Mouse (Mus musculus): Measurements from ENCODE around the gene Gm45837.
A peak's percentile ranks its signal among the peaks of the same experiment; 100 is the strongest.

Gm45837 gene

DNA sequence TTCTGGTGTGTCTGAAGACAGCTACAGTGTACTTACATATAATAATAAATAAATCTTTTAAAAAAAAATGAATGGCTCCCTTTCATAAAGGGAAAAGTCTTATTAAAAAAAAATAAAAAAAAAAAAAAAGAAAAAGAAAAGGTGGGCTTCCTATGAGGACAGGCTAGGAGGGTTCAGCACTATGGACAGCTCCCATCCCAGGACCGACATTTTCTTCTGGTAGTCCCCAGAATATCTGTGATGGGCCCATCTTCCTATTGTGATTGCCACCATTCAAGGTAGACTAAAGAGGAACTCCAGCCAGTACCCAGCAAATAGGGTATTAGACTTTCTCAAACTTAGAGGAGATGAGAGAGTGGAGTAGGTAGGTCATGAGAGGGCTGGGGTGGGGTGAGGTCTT lies 27.2 kb downstream of the Gm45837 start:
- DNase-seq (ENCODE audit: low read depth), result peak; percentile 58

DNA sequence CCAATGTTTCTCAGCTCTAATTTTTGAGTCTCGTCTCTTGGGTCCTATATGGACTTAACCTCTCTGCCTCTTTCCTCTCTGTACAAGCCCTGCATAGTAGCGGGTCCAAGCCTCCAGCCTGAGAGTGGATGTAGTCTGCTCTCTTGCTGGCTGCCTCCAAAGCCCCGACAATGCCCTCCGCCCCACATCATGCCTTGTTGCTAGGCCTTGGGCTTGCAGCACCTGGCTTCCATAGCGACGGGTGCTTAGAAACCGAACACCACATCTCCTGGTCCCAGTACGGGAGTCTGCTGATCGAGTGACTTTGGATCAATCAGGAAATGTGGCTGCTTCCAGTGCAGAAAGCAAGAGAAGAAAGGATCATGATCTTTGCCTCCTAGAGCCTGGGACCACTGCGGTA lies 32.4 kb downstream of the Gm45837 start:
- no peak for DNase-seq (ENCODE audit: low read depth)

DNA sequence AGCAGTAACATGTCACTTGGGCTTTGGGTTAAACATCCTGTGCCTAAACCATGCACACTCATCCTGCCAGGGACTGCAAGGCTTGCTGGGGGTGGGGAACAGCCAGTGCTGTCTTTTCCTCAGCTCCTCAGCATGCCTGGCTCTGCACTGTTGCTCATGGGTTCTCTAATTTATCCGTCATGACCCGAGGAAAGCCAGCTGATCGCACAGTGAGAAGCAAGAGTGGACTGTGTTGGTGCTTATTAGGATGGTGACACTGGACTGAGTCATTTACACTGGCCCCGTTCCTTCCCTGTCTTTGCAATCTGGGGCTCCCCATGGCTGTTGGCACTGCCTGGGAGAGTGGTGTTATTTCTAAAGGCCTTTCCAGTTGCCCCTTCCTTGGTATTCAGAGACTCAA lies 33.5 kb downstream of the Gm45837 start:
- no peak for DNase-seq (ENCODE audit: low read depth)

DNA sequence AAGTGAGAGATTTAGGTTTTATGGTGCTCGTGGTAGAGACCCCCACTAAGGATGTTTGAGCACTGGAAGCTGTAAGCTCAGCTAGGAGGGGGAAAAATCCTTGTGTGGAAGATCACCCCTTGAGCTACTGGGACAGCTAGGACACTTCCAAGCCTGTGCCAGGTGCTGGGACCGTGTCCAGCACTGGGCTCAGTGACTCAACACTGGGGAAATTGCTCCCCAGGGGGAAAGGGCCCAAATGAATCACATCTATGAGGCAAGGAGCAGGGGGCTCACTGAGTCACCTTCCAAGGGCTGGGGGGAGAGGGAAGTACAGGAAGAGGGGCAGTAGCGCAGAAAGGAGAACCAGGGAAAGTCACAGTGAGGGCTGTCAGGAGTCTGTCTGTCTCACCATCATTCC lies 39.2 kb downstream of the Gm45837 start:
- DNase-seq (ENCODE audit: low read depth), result peak; percentile 32

DNA sequence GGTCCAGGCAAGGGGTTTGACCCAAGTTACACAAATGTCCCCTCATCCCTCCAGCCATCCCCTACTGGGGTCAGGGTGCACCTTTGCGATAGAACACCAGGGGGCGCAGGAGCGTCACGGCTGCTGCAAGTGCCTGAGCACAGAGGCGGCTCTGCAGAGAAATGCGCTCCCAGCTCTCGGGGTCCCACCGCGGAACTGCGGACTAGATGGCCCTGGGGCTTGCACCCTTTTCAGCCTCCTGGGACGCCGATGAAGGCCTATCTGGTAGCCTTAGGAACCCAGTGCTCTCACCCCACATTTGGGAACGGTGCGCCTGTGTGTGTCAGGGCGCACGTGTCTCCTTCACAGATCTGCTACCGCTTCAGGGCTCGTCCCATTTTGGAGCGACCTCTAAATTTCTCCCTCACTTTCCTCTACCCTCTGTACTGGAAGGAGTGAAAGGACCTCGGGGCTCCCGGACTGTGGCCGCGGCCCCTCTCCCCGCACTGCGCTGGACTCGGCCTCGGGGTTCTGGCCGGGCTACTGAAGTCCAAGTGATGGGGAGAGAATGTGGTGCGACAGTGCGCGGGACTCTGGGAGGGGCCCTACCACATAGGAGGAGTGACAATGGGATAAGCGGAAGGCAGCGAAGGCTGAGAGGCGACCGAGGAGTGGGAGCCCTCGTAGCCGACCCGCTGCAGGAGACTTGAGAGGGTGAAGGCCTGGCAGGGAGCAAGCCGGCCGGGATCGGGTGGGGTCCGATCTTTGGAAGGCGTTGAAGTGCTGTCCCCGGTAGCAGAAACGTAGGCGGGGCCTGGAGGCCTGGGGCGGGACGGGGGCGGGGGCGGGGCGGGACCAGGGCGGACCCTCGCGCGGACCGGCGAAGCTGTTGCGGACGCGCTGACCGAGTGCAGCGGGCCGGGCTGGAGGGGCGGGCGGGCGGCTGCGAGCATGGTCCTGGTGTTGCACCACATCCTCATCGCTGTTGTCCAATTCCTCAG lies 40.0 kb downstream of the Gm45837 start:
- peak; percentile 79 for DNase-seq (ENCODE audit: low read depth)

DNA sequence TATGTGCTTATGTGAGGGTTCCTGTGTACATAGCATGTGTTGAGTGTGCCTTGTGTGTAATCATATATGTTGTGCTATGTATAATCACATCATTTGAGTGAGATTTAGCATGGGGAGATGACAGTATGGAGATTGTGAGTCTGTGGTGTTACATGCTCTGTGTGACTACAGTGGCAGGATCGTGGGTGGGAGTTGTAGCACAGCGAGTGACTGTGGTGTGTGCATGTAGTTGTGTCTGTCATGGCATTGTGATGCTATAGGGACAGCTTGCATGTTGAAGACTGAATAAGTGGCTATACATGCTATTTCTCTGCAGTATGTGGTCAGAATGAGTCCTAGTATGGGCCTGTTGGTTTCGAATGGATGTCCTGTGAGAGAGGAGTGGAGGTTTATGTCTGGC lies 42.0 kb downstream of the Gm45837 start:
- DNase-seq (ENCODE audit: low read depth), result no peak

DNA sequence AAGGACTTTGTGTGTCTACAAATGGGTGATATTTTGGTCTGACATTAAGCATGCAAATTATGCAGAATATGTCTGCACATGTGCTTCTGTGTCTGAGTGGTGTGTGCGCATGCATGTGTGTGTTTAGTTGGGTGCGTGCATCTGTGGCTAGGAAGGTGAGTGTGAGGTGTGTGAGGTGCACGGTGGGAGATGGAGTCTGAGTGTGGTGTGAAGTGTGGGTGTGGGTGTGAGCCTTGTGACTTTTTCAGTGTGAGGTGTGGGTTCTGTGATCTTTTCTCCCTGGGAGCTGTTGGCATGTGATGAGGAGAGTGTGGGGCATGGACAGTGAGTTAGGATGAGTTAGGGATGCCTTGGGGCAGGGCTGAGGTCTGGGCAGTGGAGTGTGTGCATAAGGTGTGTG lies 42.6 kb downstream of the Gm45837 start:
- no peak for DNase-seq (ENCODE audit: low read depth)

DNA sequence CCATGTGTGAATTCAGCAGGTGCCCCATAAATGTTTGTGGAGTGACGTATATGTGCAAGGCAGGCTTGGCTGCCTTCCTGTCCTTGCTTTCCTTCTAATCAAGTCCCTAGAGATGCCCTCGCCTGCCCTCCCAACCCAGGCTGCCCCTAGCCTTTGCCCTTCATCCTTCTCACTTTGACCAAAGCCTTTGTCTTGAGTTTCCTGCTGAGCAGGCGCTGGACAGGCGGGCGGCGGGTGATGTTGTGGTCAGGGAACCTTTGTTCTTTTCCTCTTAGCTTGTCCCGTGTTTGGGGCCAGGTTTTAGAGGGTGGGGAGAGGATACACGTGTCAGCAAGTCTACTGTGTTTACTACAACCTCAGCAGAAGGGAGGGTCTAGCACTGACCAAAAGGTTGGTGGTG lies 43.0 kb downstream of the Gm45837 start:
- no peak for DNase-seq (ENCODE audit: low read depth)

DNA sequence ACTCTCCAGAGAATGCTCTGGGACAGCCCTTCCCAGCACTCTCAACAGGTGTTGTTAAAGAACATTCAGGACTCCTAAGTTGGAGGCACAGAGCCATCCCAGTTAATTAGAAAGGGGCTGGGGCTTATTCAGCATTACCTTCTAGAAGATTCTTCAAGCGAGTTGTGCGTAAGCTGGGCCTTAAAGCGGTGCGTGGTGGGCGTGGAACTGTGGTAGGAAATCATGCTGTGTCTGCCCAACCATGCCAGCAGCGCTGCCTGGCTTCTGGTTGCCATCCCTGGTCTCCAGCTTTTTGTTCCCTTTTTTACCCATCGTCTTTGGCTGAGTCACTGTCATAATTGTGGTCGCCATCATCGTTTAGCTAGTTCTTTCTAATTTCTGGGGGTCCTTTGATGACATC lies 43.8 kb downstream of the Gm45837 start:
- DNase-seq (ENCODE audit: low read depth), result no peak

DNA sequence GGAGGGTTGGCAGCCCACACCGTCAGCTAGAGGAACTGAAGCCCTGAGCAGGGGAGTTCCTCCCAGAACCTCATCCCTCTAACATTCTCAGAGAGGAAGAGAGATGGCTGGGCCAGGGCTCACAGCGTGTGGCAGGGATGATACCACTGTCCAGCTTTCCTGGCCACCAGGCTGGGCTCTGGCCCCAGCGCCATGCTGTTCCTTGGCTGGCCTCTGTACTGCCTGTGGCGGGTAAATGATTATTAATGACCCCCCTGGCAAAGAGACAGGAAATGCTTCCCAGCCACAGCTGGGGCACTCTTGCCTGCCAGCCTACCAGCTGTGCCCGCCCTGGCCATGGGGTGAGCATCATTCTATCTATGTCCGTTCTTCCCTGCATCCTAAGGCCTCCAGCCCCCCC lies 44.5 kb downstream of the Gm45837 start:
- no peak for DNase-seq (ENCODE audit: low read depth)

DNA sequence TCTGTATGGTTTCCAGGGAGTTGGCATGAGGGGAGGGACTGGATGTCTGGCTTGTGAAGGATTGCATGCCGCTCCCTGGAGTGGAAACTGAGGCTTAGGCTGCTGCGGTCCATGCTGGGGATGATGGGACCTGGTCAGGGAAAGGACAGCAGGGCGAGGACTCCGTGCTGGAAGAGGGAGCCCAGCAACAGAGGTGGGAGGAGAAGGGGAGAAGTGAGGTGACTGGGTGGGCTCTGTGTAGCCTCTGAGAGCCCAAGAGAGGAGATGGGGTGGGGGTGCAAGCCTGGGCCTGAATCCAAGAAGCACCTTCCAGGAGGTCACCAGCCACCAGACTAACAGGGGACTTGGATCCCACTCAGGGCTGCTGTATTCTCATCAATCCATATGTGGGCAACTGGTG lies 45.6 kb downstream of the Gm45837 start:
- DNase-seq (ENCODE audit: low read depth), result no peak

DNA sequence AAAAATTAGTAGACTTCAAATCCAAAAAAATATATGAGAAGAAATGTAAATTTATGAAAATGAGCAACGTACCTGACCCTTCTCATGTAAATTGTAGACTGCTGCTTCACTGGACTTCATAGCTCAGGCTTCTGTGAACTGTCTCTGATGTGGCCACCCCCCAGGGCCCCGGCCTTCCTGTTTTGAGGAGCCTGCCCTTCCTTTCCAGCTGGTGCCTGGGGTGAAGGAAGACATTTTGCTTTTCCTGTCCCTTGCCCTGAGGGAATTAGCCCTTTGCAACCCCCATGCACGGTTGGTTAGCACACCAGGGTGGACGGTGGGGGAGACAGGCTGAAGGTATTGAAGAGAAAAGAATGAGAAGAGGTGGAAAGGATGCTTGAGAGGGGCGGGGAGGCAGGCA lies 46.1 kb downstream of the Gm45837 start:
- DNase-seq (ENCODE audit: low read depth), result no peak

DNA sequence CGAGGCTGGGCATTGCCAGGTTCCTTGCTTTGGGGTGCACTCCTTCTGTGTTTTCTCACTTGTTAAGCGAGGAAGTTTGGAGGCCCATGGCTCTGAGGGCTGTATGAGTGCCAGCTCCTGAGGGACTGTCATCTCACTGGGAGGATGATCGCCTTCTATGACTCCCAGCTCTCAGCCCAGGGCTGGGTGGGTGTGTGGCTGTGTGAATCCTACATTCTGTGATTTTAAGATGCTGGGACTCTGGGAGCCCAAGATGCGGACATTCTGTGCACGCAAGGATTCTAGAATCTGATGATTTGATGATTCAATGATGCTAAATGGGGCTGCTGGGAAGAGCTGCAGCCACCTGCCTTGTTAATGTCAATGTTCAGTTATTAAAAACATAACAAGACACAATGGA lies 46.6 kb downstream of the Gm45837 start:
- DNase-seq (ENCODE audit: low read depth), result no peak

DNA sequence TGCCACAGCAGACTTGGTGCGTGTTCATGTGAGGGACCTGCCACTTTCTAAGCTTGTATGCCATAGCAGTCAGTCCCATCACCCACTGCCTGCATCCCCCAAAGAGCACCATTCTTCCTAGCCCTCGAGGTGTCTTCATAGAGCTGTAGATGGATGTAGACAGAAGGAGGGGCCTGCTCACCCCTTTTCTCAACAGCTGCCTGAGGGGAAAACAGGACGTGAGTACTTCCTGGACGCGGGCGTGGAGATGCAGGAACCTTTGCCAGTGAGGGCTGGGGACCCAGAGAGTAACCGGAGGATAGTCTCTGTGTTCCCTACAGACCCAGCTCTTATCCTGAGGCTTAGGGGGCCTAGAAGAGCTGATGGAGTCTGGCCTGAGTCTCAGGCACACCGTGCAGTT lies 47.1 kb downstream of the Gm45837 start:
- no peak for DNase-seq (ENCODE audit: low read depth)

DNA sequence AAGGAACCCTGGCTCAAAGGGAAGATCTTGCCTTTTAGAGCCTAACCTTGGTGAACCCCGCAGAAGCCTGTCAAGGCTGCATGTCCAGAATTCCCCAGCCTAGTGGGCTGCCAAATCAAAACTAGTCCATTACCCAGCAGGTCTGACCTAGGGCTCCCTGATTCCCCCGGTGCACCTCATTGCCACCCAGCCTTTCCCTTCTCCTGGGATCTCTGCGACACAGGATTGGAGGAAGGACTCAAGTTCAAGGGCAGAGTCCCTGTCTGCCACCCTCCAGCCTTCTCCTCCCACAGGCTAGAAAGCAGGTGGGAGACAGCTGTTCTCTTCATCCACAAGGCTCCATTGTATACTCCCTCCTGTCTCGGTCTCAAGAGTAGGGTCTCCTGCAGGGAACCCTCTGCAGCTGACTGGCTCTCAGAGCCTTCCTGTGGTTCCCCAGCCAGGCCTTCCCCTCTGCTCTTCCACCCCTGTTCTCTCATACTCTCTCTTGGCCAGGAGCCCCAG lies 47.6 kb downstream of the Gm45837 start:
- DNase-seq (ENCODE audit: low read depth), result no peak

DNA sequence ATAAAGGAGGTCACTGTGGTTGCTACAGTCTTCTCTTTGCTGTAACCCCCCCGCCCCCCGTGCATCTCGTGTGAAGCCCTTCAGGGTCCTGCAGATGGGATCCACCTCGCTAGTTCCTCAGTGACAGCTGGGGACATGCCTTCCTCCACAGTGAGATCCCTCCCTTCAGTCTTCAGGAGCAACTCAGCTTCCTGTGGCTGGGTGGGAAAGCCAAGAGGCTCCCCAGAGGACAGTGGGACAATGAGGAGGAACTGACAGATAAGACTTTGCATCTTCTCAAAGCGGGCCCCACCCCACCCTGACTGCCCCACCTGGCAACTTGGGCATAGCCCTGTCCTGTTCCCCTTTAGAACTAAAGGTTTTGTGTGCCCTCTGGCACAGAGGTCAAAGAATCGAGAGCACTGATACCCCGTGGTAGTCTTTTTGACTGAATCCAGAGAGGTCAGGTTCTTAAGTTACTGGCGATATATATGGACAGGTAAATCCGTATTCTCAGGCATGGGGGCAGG lies 48.7 kb downstream of the Gm45837 start:
- no peak for DNase-seq (ENCODE audit: low read depth)

DNA sequence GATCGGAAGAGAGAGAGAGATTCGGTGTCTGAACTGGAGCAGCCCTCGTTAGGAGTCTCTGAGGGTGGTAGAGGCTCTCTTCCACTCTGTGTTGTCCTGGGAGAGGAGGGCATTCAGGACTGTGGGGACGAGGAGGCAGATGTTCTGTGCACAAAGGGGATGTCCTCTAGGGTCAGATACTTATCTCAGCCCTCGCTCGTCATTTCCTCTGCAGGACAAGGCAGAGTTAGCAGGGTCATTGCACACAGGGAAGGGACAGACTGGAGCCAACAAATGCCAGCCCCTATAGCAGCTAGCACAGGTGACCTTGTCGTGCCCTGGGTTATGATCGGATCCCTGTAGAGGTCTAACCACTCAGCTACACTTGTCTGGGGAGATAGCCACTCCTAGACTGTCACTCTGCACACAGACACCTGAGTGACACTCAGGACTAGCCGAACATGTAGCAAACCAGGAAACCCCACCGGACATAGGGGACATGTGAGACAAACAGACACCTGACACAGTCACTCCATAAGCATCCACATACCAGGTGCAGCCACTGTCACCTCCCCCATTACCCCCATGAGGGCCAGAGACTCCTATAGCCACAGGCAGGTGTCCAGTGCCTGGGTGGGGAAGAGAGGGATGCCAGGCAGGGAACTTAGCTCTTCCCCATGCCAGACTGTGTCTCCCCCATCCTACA lies 49.4 kb downstream of the Gm45837 start:
- DNase-seq (ENCODE audit: low read depth), result no peak

DNA sequence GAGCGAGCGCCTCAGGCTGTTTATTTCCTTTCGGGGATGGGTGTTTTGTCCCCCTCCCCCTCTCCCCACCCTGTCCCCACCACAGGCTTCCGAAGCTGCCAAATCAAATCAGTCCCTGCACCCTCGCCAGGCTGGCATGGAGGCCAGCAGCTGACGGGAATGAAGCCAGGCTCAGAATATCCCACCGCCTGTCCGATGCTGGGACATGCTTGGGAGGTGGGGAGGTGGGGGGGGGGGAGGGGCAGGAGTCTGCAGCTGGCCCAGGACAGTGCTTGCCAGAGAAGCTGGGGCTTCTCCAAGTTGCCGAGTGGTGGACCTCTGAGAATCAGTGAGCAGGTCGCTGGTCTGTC lies 49.9 kb downstream of the Gm45837 start:
- no peak for DNase-seq (ENCODE audit: low read depth)

DNA sequence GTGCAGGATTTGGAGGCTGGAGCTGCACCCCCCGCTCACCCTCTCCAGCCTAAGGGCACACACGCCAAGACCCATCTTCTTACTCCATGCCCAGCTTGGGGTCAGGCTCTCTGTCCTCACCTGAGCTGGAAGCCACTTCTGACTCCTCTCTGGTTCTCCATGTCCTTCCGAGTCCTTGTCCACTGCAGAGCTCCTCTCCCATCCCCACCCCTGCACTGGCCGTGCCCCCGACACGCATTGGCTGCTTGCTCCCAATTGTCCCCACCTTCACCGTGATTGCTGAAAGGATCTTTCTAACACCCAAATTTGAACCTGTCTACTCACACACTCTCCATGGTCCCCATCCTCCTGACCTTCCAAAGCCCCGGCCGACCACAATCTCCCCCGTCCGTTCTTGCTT lies 50.9 kb downstream of the Gm45837 start:
- DNase-seq (ENCODE audit: low read depth), result no peak

DNA sequence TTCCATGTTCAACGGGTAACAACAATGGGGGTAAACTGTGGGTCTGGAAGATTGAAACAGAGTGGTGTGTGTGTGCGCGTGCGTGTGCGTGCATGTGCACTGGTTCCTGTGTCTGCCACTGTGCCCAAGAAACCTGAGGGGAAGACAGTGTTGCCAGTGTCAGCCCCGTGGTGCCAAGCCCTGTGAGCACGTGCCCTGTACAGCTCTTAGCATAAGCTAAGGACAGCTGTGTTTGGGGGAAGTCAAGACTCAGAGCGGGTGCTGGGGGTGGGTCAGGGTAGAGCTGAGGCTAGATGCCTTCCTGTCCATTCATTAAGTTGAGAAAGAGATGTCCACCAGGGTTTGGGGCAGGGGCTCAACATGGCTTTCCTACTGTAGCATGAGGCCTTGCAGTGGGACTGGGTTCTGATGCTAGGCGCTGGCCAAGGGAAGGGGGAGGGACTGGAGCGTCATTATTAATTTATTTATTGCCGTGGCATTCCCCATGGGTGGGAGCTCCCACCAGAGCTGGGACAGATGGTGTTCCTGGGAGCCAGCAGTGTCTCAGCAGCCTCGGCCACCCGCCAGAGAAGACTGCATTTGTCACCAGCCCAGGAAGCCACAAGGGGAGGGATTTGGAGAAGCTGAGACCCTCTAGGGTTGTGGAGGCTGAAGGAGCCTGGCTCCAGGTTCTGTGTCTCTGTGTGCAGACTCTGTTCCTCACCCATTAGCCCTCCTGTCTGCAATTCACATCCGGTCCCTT lies 51.8 kb downstream of the Gm45837 start:
- DNase-seq (ENCODE audit: low read depth), result no peak

DNA sequence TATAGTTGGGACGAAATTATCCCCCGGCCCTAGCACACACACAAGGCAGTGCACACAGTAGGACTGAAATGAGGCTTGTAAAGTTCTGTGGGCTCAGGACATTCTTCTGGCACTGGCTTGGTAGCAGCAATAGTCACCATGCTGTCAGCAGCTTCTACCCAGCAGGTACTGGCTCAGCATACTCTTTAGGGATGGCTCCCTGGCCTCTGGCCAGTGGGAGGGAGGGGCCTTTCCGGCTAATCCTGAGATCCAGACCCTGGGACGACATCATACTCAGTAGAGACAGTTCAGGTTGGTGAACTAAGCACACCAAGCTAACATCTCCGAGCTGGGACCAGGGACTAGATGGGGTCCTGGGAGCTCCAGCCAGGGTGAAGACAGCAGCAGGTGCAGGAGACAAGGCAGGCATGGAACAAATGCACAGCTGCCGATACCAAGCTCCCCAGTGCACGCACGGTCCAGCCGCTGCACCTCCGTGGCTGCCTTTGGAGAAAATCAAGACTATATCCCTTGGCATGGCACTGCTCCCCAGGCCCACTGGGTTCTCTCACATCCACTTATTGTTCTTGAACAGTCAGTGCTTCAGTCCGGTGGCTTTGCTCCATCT lies 53.1 kb downstream of the Gm45837 start:
- DNase-seq (ENCODE audit: low read depth), result no peak

DNA sequence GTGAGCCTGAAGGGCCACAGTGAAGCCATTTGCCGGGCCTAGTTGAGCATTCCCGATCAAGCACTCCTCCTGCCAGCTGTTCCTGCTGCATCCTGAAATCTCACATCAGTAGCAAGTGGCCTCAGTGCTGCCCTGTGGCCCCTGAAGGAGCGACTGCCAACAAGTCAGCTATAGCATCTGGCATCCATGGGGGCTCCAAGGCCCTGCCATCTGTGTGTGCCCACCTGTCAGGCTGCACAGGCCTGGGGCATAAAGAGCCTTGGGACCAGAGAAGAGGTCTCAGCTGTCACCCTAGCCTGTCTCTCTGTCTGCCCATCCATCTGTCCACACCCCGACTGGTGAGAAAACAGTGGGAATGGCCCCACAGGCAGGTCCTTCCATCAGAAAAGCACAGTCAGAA lies 54.2 kb downstream of the Gm45837 start:
- DNase-seq (ENCODE audit: low read depth), result no peak

Data from NIH3T3 (cell line).